Mouse (Mus musculus): ENCODE measurements around the gene Gm11939. TPM values are rescaled to one million over a fixed set of nuclear protein-coding genes. Genes with fewer than 3 reads are reported as not detected.

The Gm11939 gene
- polyA plus RNA-seq, 1 experiment, result not detected

Other genes starting within 250 kb of the Gm11939 start
- gene Krt25, start 236.5 kb downstream of the Gm11939 start, polyA plus RNA-seq (2012; rRNA removed), result 0.06 and 0.15 TPM in 2 replicates
- gene Krt26, start 221.5 kb downstream of the Gm11939 start, polyA plus RNA-seq (2012; rRNA removed), result 0.06 TPM in 1 of 2 replicates, not detected in the other
- 0.19 TPM in 1 of 2 replicates, not detected in the other for gene Krt27, start 208.4 kb downstream of the Gm11939 start, polyA plus RNA-seq (2012; rRNA removed)
- 0.17 TPM in 1 of 2 replicates, not detected in the other for gene Krt28, start 184.6 kb downstream of the Gm11939 start, polyA plus RNA-seq (2012; rRNA removed)
- gene Krt10, start 170.1 kb downstream of the Gm11939 start, polyA plus RNA-seq (2012; rRNA removed), result 9.3 and 11.7 TPM in 2 replicates
- gene Krt12, start 137.2 kb downstream of the Gm11939 start, polyA plus RNA-seq (2012; rRNA removed), result 6.7 and 9.7 TPM in 2 replicates
- 0.08 TPM in 2 replicates for gene Krt20, start 121.3 kb downstream of the Gm11939 start, polyA plus RNA-seq (2012; rRNA removed)
- gene Krt23, start 66.3 kb downstream of the Gm11939 start, polyA plus RNA-seq (2012; rRNA removed), result 0.15 TPM in 1 of 2 replicates, not detected in the other
- not detected in 2 replicates for gene Krt39, start 38.1 kb downstream of the Gm11939 start, polyA plus RNA-seq (2012; rRNA removed)
- gene Krt40, start 16.3 kb downstream of the Gm11939 start, polyA plus RNA-seq (2012; rRNA removed), result 0.08 TPM in 1 of 2 replicates, not detected in the other
- not detected in 2 replicates for gene Krtap3-3, start 8.6 kb downstream of the Gm11939 start, polyA plus RNA-seq (2012; rRNA removed)
- gene Krtap3-2, start 2.6 kb downstream of the Gm11939 start, polyA plus RNA-seq (2012; rRNA removed), result not detected in 2 replicates
- gene Krtap3-1, start 7.2 kb upstream of the Gm11939 start, polyA plus RNA-seq (2012; rRNA removed), result not detected in 2 replicates
- not detected in 2 replicates for gene Krtap1-5, start 21.6 kb upstream of the Gm11939 start, polyA plus RNA-seq (2012; rRNA removed)
- gene Krtap1-4, start 24.2 kb upstream of the Gm11939 start, polyA plus RNA-seq (2012; rRNA removed), result not detected in 2 replicates
- gene Krtap1-3, start 31.9 kb upstream of the Gm11939 start, polyA plus RNA-seq (2012; rRNA removed), result not detected in 2 replicates
- gene Krtap9-3, start 38.6 kb upstream of the Gm11939 start, polyA plus RNA-seq (2012; rRNA removed), result not detected in 2 replicates
- not detected in 2 replicates for gene Gm11938, start 43.8 kb upstream of the Gm11939 start, polyA plus RNA-seq (2012; rRNA removed)
- gene Gm11937, start 50.7 kb upstream of the Gm11939 start, polyA plus RNA-seq (2012; rRNA removed), result not detected in 2 replicates
- gene Krtap2-4, start 55.4 kb upstream of the Gm11939 start, polyA plus RNA-seq (2012; rRNA removed), result not detected in 2 replicates
- not detected in 2 replicates for gene Gm11562, start 61.0 kb upstream of the Gm11939 start, polyA plus RNA-seq (2012; rRNA removed)
- not detected in 2 replicates for gene Krtap4-1, start 68.8 kb upstream of the Gm11939 start, polyA plus RNA-seq (2012; rRNA removed)
- not detected in 2 replicates for gene Krtap4-2, start 75.6 kb upstream of the Gm11939 start, polyA plus RNA-seq (2012; rRNA removed)
- gene Krtap4-7, start 84.6 kb upstream of the Gm11939 start, polyA plus RNA-seq (2012; rRNA removed), result not detected in 2 replicates
- gene Gm11555, start 90.8 kb upstream of the Gm11939 start, polyA plus RNA-seq (2012; rRNA removed), result not detected in 2 replicates
- not detected in 2 replicates for gene Gm11563, start 99.5 kb upstream of the Gm11939 start, polyA plus RNA-seq (2012; rRNA removed)
- not detected in 2 replicates for gene Krtap4-6, start 106.5 kb upstream of the Gm11939 start, polyA plus RNA-seq (2012; rRNA removed)
- not detected in 2 replicates for gene Gm14190, start 131.3 kb upstream of the Gm11939 start, polyA plus RNA-seq (2012; rRNA removed)
- gene Gm14180, start 174.8 kb upstream of the Gm11939 start, polyA plus RNA-seq (2012; rRNA removed), result not detected in 2 replicates
- not detected in 2 replicates for gene Gm11595, start 213.4 kb upstream of the Gm11939 start, polyA plus RNA-seq (2012; rRNA removed)
- gene Krtap4-8, start 221.2 kb upstream of the Gm11939 start, polyA plus RNA-seq (2012; rRNA removed), result not detected in 2 replicates
- not detected in 2 replicates for gene Krtap4-9, start 225.7 kb upstream of the Gm11939 start, polyA plus RNA-seq (2012; rRNA removed)
- gene Gm11596, start 234.0 kb upstream of the Gm11939 start, polyA plus RNA-seq (2012; rRNA removed), result not detected in 2 replicates
- gene Gm11569, start 239.5 kb upstream of the Gm11939 start, polyA plus RNA-seq (2012; rRNA removed), result not detected in 2 replicates
- not detected in 2 replicates for gene Gm11554, start 245.0 kb upstream of the Gm11939 start, polyA plus RNA-seq (2012; rRNA removed)

All from frontal cortex, adult 2 months (tissue).